Mouse (Mus musculus) retina, embryonic 14.5 days (tissue): ENCODE data around the gene Kcne2.

Experiments
- DNase-seq: peaks from one replicate; pipeline ENCODE4 v3.0.0-alpha.2; 2015; ENCODE audit warnings: low spot score

Gene Kcne2

DNA sequence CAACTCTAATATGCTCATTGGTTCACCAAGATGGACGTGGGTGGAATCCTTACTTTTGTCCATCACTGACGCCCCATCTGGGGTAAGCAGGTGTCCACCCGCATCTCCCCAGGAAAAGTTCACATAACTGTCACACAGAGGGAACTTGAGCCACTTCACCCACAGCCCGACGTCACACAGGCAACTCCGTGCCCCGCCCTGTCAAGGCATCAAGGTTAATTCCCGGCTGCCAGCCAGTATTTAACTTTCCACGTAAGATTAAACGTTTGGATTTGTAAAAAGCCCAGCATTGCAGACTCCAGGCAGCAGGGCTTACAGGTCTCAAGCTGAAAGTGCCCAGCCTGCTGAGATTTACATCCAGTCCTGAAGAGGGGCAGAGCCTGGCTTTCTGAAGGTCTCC lies at the start of gene Kcne2:
TSS of gene Kcne2 (plus strand) at position 289 of the 400 bp plus-strand sequence.
- DNase-seq: no peak

GRCm38 (mm10) chr16:92245909-92246308 lies 46.3 kb upstream of the Kcne2 start:
- DNase-seq: no peak

DNA sequence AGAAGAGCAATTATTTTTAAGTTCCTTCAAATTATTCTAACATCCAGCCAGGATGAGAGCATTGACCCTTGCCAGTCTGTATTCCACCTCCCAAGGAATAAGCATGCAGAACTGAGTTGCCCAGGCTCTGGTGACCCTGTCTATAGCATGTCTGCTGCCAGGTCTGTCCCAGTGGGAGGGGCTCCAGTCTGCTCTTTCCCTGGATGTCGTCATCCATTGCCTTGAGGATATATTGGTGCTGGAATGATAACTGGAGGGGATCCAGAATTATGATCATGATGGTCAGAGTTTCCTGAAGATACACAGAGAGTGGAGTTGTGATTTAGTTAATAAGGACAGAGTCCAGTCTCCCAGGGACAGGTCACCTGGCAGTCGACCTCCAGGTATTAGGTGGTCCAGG lies 45.2 kb upstream of the Kcne2 start:
- no peak for DNase-seq

GRCm38 (mm10) chr16:92247700-92248099 lies 44.5 kb upstream of the Kcne2 start:
- no peak for DNase-seq

DNA sequence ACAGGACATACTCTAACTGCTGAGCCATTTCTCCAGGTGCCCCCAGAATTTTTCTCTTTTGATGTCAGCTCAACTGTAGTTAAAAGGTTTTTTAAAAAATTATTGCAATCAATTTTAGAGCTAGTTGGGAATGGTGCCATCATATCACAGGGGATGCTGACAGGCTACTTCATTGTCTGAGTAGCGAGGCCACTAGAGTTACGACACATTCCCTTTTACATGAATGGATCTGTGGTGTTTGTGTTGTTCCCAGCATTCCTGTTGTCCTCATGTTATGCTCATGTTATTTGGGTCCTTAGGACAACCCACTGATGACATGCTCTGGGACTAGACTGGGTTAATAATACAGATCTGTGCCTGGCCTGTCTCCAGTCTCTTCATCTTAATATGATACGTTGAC lies 42.5 kb upstream of the Kcne2 start:
- no peak for DNase-seq

- DNase-seq: no peak
These were observed 41.7 kb upstream of the Kcne2 start for GRCm38 (mm10) chr16:92250452-92250851.

GRCm38 (mm10) chr16:92254316-92254715 lies 37.9 kb upstream of the Kcne2 start:
- DNase-seq: no peak

DNA sequence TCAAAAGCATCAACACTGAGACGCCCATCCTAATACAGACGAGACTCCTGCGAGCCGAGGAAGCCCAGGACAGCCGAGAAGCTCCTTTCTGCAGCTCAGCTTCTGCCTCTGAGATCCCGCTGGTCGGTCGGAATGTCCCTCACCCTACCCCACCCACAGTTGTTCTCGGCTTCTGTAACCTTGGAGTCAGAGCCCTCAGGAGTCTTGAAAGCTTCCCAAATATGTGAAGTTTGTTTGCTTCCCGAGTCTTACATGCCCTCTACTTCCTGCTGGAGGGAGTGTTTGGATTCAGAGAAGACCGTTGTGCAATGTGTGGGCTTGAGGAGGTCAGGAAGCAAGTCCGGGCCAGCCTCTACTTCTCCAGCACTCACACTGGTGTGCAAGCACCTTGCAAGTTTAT lies 24.3 kb upstream of the Kcne2 start:
- no peak for DNase-seq

DNA sequence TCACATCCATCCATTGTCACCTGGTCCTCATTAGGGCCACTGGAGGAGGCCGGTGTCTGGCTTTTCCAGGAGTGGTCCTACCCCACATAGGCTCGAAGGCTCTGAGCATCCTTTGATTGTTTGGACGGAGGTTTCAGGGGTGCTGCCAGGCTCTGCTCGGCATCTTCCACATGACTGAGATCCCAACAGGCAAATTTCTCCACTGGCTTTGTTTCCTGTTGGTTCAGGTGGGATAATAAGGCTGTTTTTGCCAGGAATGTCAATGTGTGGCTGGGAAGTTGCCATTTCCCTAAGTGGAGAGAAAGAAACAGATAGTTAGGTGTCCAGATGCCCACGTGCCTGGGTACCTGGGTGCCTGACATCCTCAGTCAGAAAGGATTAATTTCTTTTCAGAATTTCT lies 17.7 kb upstream of the Kcne2 start:
- no peak for DNase-seq

DNA sequence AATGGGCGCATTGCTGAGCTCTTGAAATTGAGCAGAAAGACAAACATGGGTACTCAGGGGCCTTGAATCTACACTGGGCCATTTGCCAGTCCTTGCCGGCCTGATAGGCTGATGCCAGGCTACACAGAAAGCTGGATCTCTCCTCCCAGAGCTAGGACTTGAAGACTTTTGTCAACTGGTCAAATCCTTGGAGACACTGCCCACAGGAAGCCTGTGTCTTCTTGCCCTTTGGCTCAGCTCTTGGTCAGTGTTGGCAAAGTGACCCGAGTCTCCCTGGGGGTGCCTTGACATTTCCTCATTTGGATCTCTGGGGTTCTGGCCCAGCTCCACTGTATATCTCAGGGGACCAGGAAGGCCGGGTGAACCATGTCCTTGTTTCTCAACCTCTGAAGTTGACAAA lies 16.7 kb upstream of the Kcne2 start:
- no peak for DNase-seq

DNA sequence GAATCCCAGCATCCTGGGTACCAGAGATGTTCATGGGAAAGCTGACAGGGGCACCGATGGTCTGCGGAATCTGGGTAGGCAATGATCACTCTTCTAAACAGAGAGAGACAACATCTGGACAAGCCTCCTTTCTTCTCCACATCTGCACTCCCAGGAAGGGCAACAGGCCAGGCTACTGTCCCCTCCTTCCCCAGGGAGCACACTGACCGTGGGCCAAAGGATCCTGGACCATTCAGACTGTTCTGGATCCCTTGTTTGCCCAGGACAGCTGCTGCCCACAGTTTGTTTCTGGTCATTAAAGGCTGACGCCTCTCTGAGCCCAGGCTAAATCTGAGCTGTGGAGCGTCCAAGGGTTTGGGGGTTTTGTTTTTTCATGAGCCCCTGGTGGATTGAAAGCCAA lies 9.5 kb upstream of the Kcne2 start:
- no peak for DNase-seq

DNA sequence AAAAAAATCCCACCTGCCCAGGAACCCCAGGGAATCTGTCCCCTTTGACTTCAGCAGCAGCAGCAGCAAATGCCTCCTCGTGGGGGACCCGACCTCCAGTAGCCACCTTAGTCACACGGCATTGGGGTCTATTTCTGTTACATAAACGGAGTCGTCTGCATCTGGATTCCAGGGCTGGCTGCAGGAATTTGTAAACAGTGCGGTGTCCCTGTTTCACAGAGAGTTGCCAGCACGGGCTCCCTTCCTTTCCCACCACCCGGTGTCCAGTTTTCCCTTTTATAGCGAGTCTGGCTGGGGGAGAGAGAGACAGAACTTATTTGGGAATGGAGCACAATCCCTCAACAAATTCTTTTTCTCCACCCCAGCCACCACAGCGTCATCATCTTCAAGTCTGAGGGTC lies 7.1 kb upstream of the Kcne2 start:
- DNase-seq: no peak

DNA sequence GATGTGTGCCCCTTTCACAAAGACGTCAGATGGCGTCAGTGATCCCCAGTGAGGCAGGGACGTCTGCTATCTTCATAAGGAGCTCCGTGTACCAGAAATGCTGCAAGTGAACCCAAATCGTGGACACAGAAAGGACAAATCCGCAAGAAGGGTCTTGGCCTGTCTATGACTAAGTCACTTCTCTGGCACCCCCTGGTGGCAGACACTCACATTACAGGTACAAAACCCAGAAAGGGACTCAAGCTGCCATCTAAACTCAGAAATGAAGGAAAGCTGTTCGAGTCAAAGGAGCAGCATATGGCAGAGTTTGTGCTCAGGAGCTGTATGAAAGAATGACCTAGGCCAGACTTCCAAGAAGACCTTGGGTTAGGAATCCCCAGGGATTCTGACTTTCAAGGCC lies 5.6 kb upstream of the Kcne2 start:
- DNase-seq: peak; percentile 94

GRCm38 (mm10) chr16:92288778-92289177 lies 3.4 kb upstream of the Kcne2 start:
- DNase-seq: peak; percentile 25

DNA sequence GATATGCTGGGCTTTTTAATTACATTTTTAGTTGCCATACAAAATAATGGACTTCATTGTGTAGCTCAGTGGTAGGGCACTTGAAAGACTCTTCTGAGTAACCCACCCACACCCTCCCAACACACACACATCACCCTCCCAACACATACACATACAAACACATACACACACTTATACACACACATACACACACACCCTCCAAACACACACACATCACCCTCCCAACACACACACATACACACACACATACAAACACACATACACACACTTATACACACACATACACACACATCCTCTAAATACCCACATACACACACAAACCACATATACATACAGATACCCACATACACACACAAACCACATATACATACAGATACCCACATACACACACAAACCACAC lies 2.1 kb upstream of the Kcne2 start:
- no peak for DNase-seq

DNA sequence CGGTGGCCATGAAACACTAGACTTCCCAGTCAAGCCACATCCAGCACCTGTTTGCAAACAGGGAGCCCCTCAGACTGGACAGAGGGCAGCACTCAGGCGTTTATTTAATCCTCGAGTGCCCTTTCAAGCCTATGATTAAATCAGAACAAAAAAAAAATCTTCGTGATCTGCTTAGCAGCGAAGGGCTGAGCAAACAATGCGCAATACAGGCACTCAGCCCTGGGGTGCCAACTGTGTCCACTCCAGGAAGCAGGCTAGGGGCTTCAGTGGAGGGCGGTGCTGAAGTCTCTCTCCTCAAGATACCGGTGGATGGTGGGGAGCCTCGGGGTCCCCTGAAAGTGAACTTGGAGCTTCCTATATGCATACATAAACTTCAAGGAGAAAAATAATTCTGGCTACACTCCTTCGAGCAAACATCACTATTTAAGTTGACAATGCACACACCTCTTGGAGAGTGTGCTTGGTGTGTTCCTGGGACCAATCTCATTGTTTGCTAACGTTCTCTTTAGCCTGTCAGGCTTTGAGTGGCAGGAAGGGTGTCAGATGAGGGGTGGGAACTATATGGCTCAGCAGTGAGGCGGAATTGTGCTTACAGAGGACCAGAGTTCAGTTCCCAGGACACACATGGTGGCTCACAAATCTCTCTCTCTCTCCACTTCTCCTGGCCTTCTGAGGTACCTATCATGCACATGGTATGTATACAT lies 2.2 kb downstream of the Kcne2 start:
- DNase-seq: peak; percentile 32

GRCm38 (mm10) chr16:92295328-92295727 lies 3.1 kb downstream of the Kcne2 start:
- no peak for DNase-seq

DNA sequence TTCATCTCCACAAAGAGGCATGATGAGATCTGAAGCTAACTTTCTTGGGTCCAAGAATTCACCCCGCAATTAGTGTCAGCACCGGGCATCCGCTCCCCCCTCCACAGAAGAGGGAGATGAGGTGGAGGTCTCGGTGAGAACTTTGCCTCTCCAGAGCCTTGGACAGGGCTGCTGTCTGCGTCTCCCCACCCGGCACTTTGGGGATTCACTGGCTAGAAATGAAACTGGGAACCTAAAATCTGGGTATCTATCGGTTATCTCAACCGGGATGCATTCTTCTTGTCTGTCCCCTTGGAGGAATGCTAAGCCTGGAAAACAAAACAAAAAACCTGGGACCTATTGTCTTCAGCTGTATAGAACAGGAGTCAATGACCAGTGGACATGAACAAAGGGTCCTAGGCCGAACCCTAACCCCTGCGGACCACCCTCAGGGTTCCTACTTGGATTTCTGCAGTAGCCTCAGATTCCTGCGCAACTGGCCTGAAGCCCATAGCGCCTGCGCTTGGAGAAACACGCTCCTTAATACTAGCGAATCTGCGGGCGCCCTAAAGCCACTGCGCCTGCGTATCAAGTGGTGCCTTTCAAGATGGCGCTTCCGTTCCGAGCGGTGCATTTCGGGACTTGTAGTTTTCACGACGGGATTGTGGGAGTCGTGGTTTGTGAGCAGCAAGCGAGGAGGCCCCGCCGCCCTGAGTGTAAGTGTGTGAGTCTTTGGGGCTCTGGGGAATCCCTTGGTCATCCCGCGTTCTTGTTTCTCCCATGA lies 8.6 kb downstream of the Kcne2 start, which contains the start of gene Smim11:
TSS of gene Smim11 (plus strand) at position 638 of the 763 bp plus-strand sequence.
- peak; percentile 98 for DNase-seq

DNA sequence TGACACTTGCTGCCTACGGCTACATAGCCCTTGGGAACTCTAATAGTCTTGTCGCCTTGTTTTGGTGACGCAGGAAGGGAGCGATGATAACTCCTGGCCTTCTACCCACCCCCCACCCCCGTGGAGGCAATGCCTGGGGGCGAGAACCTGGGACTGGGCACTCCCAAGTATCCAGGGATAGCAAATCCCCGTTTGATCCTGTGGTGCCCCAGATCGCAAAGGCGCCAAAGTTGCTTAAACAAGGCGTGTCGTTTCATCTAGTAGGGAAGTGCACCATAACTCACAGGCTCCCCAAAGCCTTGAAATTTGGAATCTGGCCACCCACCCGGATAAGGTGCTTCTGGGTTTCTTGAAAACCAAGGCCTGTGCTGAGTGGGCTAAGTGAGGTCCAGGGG lies 9.2 kb downstream of the Kcne2 start:
- no peak for DNase-seq

DNA sequence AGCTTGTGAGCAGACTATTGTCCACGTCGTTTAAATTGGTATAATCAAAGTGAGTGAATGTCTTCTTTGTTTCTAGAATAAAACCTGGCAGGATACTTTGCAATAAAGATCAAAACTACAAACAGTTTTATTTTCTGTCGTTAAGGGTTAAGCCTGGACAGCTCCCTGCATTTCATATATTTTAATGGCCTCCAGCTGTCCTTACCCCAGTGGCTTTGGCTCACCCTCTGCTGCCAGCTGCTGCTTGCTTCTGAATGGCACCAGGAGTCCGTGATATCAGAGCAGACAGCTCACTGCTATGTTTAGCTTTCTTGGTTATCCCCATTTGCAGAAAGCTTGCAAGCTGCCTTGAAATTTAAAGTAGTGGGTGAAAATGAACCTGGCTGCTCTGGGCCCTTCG lies 9.8 kb downstream of the Kcne2 start:
- DNase-seq: no peak

DNA sequence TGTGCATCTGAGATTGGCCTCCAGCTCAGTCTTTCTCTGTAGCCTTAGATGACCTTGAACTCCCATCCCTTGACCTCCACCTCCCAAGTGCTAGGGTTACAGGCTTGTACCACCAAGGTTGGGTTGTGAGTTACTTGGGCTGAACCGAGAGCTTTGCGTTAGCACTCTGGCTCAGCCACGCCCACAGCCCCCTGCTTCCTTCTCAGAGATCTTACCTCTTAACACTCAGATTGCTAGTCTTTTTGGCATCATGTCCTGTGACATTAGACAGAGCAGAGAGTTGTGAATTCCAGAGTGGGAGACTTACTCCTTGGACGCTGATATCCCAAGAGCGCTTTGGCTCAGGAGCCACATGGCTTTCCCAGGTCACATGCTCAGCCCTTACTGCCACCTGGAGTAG lies 10.3 kb downstream of the Kcne2 start:
- no peak for DNase-seq

DNA sequence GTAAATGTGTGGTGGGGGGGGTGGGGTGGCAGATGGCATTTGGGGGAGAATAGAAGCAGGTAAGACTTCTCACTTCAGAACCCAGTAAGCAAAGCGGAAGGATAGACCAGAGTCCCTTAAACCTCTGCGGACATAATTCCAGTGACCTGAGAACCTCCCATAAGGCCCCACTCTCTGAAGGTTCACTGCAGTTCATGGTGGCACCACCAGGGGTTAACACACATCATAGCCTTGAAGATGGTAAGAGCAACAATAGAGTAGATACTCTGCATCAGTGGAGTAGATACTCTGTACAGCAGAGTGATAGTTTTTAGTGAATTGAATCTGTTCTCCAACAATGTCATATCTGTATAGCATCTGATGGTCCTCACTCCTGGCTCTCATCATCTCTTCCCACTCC lies 13.3 kb downstream of the Kcne2 start:
- peak; percentile 45 for DNase-seq

- no peak for DNase-seq
These were observed 15.8 kb downstream of the Kcne2 start for GRCm38 (mm10) chr16:92307947-92308346.

GRCm38 (mm10) chr16:92309126-92309525 lies 16.9 kb downstream of the Kcne2 start:
- peak; percentile 33 for DNase-seq
